Mouse (Mus musculus): Measurements from ENCODE around the gene Sp3. TPM values are rescaled to one million over a fixed set of nuclear protein-coding genes. Genes with fewer than 3 reads are reported as not detected.
A peak's percentile ranks its signal among the peaks of the same experiment; 100 is the strongest.
"Not testable (repeated sequence)": the region's sequence is repeated elsewhere in the genome, so short reads cannot be mapped to it uniquely, and the experiment has no call there.

The Sp3 gene
- total and polyA plus RNA-seq, 2 experiments from 2014 or later: 28.3 to 62.1 TPM

- WGBS: 80% methylated on average over 4 of the region's 4 CpGs
- ATAC-seq (ENCODE audit: insufficient read depth, low read depth) (no peak), DNase-seq (ENCODE audit: low spot score) (no peak)
- Histone ChIP-seq H3K27ac (ENCODE audit: low read depth) (no peak overlapping the region), H3K9ac (replicated peaks; ENCODE audit: low read depth, low read length) (no peak overlapping the region), H3K36me3 (replicated peaks; ENCODE audit: control insufficient read depth, insufficient read depth, low read length) (no peaks in the 10 kb centered on the region), H3K4me3 (ENCODE audit: low read depth, low read length) (no peak overlapping the region), H3K27me3 (ENCODE audit: control insufficient read depth, insufficient read depth, low read length) (no peaks in the 10 kb centered on the region), H3K4me1 (ENCODE audit: control insufficient read depth, insufficient read depth) (no peaks in the 10 kb centered on the region; the same call in 1 of the 2 replicates), H3K9me3 (replicated peaks; ENCODE audit: control insufficient read depth, low read length) (no peaks in the 10 kb centered on the region), H3K4me2 (ENCODE audit: low read depth, low read length) (no peak overlapping the region)
- TF ChIP-seq EP300 (IDR thresholded peaks at IDR 0.05; ENCODE audit: low read depth) (no peak), CTCF (IDR thresholded peaks at IDR 0.05; ENCODE audit: low read depth) (no peak)
Observed at GRCm38 (mm10) chr2:72909046-72909445, 71.2 kb downstream of the Sp3 start.

GRCm38 (mm10) chr2:72908191-72908910, 71.9 kb downstream of the Sp3 start:
- ATAC-seq (ENCODE audit: insufficient read depth, low read depth): no peak
- Histone ChIP-seq H3K36me3 (replicated peaks; ENCODE audit: control insufficient read depth, insufficient read depth, low read length) (no peaks in the 10 kb centered on the region), H3K4me1 (ENCODE audit: control insufficient read depth, insufficient read depth) (no peaks in the 10 kb centered on the region; the same call in 1 of the 2 replicates), H3K9me3 (replicated peaks; ENCODE audit: control insufficient read depth, low read length) (no peaks in the 10 kb centered on the region), H3K4me2 (ENCODE audit: low read depth, low read length) (no peak overlapping the region), H3K27ac (ENCODE audit: low read depth) (no peak overlapping the region), H3K27me3 (ENCODE audit: control insufficient read depth, insufficient read depth, low read length) (no peaks in the 10 kb centered on the region), H3K4me3 (ENCODE audit: low read depth, low read length) (no peak overlapping the region), H3K9ac (replicated peaks; ENCODE audit: low read depth, low read length) (no peak overlapping the region)
- TF ChIP-seq EP300 (IDR thresholded peaks at IDR 0.05; ENCODE audit: low read depth) (no peak), CTCF (IDR thresholded peaks at IDR 0.05; ENCODE audit: low read depth) (no peak)
- 72% methylated on average over 20 of the region's 20 CpGs for WGBS
- no peak for DNase-seq (ENCODE audit: low spot score)

GRCm38 (mm10) chr2:72906745-72907144, 73.5 kb downstream of the Sp3 start:
- Histone ChIP-seq H3K4me3 (ENCODE audit: low read depth, low read length) (no peak overlapping the region), H3K4me1 (ENCODE audit: control insufficient read depth, insufficient read depth) (no peaks in the 10 kb centered on the region; the same call in 1 of the 2 replicates), H3K27me3 (ENCODE audit: control insufficient read depth, insufficient read depth, low read length) (no peaks in the 10 kb centered on the region), H3K4me2 (ENCODE audit: low read depth, low read length) (no peak overlapping the region), H3K9me3 (replicated peaks; ENCODE audit: control insufficient read depth, low read length) (no peaks in the 10 kb centered on the region), H3K36me3 (replicated peaks; ENCODE audit: control insufficient read depth, insufficient read depth, low read length) (no peaks in the 10 kb centered on the region), H3K9ac (replicated peaks; ENCODE audit: low read depth, low read length) (no peak overlapping the region), H3K27ac (ENCODE audit: low read depth) (no peak overlapping the region)
- no peak for DNase-seq (ENCODE audit: low spot score)
- TF ChIP-seq EP300 (IDR thresholded peaks at IDR 0.05; ENCODE audit: low read depth) (no peak), CTCF (IDR thresholded peaks at IDR 0.05; ENCODE audit: low read depth) (no peak)
- ATAC-seq (ENCODE audit: insufficient read depth, low read depth): no peak
- WGBS: 70% methylated on average over 8 of the region's 8 CpGs

GRCm38 (mm10) chr2:72902816-72903680, 77.2 kb downstream of the Sp3 start:
- not testable (repeated sequence) for ATAC-seq (ENCODE audit: insufficient read depth, low read depth); H3K27ac ChIP-seq (ENCODE audit: low read depth); H3K4me1 ChIP-seq (ENCODE audit: control insufficient read depth, insufficient read depth); H3K4me2 ChIP-seq (ENCODE audit: low read depth, low read length); DNase-seq (ENCODE audit: low spot score); H3K9ac ChIP-seq (replicated peaks; ENCODE audit: low read depth, low read length); H3K36me3 ChIP-seq (replicated peaks; ENCODE audit: control insufficient read depth, insufficient read depth, low read length); H3K4me3 ChIP-seq (ENCODE audit: low read depth, low read length); H3K27me3 ChIP-seq (ENCODE audit: control insufficient read depth, insufficient read depth, low read length); H3K9me3 ChIP-seq (replicated peaks; ENCODE audit: control insufficient read depth, low read length)
- 93% methylated on average over 16 of the region's 16 CpGs for WGBS

GRCm38 (mm10) chr2:72898782-72899305, 81.4 kb downstream of the Sp3 start:
- DNase-seq (ENCODE audit: low spot score) (no peak), ATAC-seq (ENCODE audit: insufficient read depth, low read depth) (no peak)
- H3K4me3 ChIP-seq (ENCODE audit: low read depth, low read length): no peak overlapping the region
- peak overlapping the region; percentile 69 for H3K27ac ChIP-seq (ENCODE audit: low read depth)
- H3K27me3 ChIP-seq (ENCODE audit: control insufficient read depth, insufficient read depth, low read length): no peaks in the 10 kb centered on the region
- H3K36me3 ChIP-seq (replicated peaks; ENCODE audit: control insufficient read depth, insufficient read depth, low read length): no peaks in the 10 kb centered on the region
- H3K4me1 ChIP-seq (ENCODE audit: control insufficient read depth, insufficient read depth): no peaks in the 10 kb centered on the region
- no peak for TF ChIP-seq CTCF (IDR thresholded peaks at IDR 0.05; ENCODE audit: low read depth)
- TF ChIP-seq EP300 (IDR thresholded peaks at IDR 0.05; ENCODE audit: low read depth): no peak
- H3K9ac ChIP-seq (replicated peaks; ENCODE audit: low read depth, low read length): no peak overlapping the region
- 55% methylated on average over 2 of the region's 2 CpGs for WGBS
- H3K4me2 ChIP-seq (ENCODE audit: low read depth, low read length): no peak overlapping the region
- no peaks in the 10 kb centered on the region for H3K9me3 ChIP-seq (replicated peaks; ENCODE audit: control insufficient read depth, low read length)

All from heart, postnatal 0 days (tissue).